Mouse (Mus musculus): ENCODE data around the gene Znhit2. TPM values are rescaled to one million over a fixed set of nuclear protein-coding genes. Genes with fewer than 3 reads are reported as not detected.
A peak's percentile ranks its signal among the peaks of the same experiment; 100 is the strongest.

Znhit2 gene
- total and polyA plus RNA-seq, 3 experiments = 27.0 to 37.3 TPM; not detected in 1

GRCm38 (mm10) chr19:6057313-6058096, 3.5 kb upstream of the Znhit2 start, which contains the start of the genes Mrpl49 and Fau (continued):
- TF ChIP-seq UBTF (IDR thresholded peaks at IDR 0.05; ENCODE audit: borderline replicate concordance, insufficient read depth, low read depth, low read length) (peak; percentile 70; the same call in 1 of the 2 replicates), MXI1 (IDR thresholded peaks at IDR 0.05; ENCODE audit: low read depth, low read length) (no peak; the same call in none of the 2 replicates), USF1 (IDR thresholded peaks at IDR 0.05; ENCODE audit: low read depth, low read length) (no peak), RCOR1 (IDR thresholded peaks at IDR 0.05; ENCODE audit: low read depth, low read length) (no peak)

- H3K36me3 ChIP-seq (ENCODE audit: control insufficient read depth in 1 of 2, insufficient read depth in 2 of 2, low read length in 2 of 2) = peaks cover 4 to 23% of the 10 kb centered on the region in 2 experiments; a peak in 3 of 4 replicates
- H3K4me3 ChIP-seq (ENCODE audit: control insufficient read depth in 1 of 2, insufficient read depth in 1 of 2, low read depth in 2 of 2, low read length in 2 of 2) = peak overlapping the region; percentile 81 to 85
- DNase-seq (ENCODE audit: low read depth, low spot score) = peak; percentile 39
- peaks cover 0 to 16% of the 10 kb centered on the region in 2 experiments; a peak in 1 of 4 replicates for H3K4me1 ChIP-seq (ENCODE audit: control insufficient read depth in 1 of 2, insufficient read depth in 2 of 2, low read length in 2 of 2)
- no peaks in the 10 kb centered on the region for H3K9me3 ChIP-seq (replicated peaks; ENCODE audit: insufficient read depth, low read length)
- peak overlapping the region; percentile 67 for H3K27ac ChIP-seq (ENCODE audit: control insufficient read depth, low read depth, low read length)
- peak overlapping the region; percentile 95 for H3K9ac ChIP-seq (ENCODE audit: control insufficient read depth, low read depth, low read length, poor library complexity, severe bottlenecking)
- TF ChIP-seq NELFE (IDR thresholded peaks at IDR 0.05; ENCODE audit: low read depth, low read length) = no peak
- TF ChIP-seq SIN3A (IDR thresholded peaks at IDR 0.05; ENCODE audit: low read length) = peak; percentile 2; the same call in 1 of the 2 replicates
- no peak for TF ChIP-seq POLR2AphosphoS2 (IDR thresholded peaks at IDR 0.05; ENCODE audit: low read length)
- no peaks in the 10 kb centered on the region for H3K27me3 ChIP-seq (ENCODE audit: control insufficient read depth in 1 of 2, insufficient read depth in 2 of 2, low read length in 2 of 2)
- H3K79me2 ChIP-seq (ENCODE audit: control insufficient read depth, insufficient read depth, low read length, poor library complexity) = peaks cover 49% of the 10 kb centered on the region
Observed at GRCm38 (mm10) chr19:6058513-6058912, 2.5 kb upstream of the Znhit2 start.

GRCm38 (mm10) chr19:6058966-6059365, 2.0 kb upstream of the Znhit2 start:
- peak; percentile 32 for DNase-seq (ENCODE audit: low read depth, low spot score)
- Histone ChIP-seq H3K9ac (ENCODE audit: control insufficient read depth, low read depth, low read length, poor library complexity, severe bottlenecking) (peak overlapping the region; percentile 95), H3K4me3 (ENCODE audit: control insufficient read depth in 1 of 2, insufficient read depth in 1 of 2, low read depth in 2 of 2, low read length in 2 of 2) (peak overlapping the region; percentile 81 to 85), H3K36me3 (ENCODE audit: control insufficient read depth in 1 of 2, insufficient read depth in 2 of 2, low read length in 2 of 2) (peaks cover 4 to 23% of the 10 kb centered on the region in 2 experiments; a peak in 3 of 4 replicates), H3K9me3 (replicated peaks; ENCODE audit: insufficient read depth, low read length) (no peaks in the 10 kb centered on the region), H3K79me2 (ENCODE audit: control insufficient read depth, insufficient read depth, low read length, poor library complexity) (peaks cover 49% of the 10 kb centered on the region), H3K27me3 (ENCODE audit: control insufficient read depth in 1 of 2, insufficient read depth in 2 of 2, low read length in 2 of 2) (no peaks in the 10 kb centered on the region), H3K4me1 (ENCODE audit: control insufficient read depth in 1 of 2, insufficient read depth in 2 of 2, low read length in 2 of 2) (peaks cover 0 to 16% of the 10 kb centered on the region in 2 experiments; a peak in 1 of 4 replicates), H3K27ac (ENCODE audit: control insufficient read depth, low read depth, low read length) (peak overlapping the region; percentile 67)
- TF ChIP-seq HCFC1 (IDR thresholded peaks at IDR 0.05; ENCODE audit: low read depth, low read length) = no peak
- TF ChIP-seq KAT2A (conservative IDR thresholded peaks at IDR 0.05; ENCODE audit: low read depth, low read length) = no peak
- TF ChIP-seq RCOR1 (IDR thresholded peaks at IDR 0.05; ENCODE audit: low read depth, low read length) = no peak
- no peak for TF ChIP-seq CHD1 (IDR thresholded peaks at IDR 0.05; ENCODE audit: low read depth, low read length)
- no peak for TF ChIP-seq E2F4 (IDR thresholded peaks at IDR 0.05; ENCODE audit: borderline replicate concordance, low read depth, low read length)
- no peak for TF ChIP-seq TCF12 (IDR thresholded peaks at IDR 0.05; ENCODE audit: low read depth, low read length)
- no peak for TF ChIP-seq CHD2 (IDR thresholded peaks at IDR 0.05; ENCODE audit: low read length)
- no peak for TF ChIP-seq GABPA (IDR thresholded peaks at IDR 0.05; ENCODE audit: low read depth, low read length)
- TF ChIP-seq POLR2AphosphoS2 (IDR thresholded peaks at IDR 0.05; ENCODE audit: low read length) = no peak
- no peak for TF ChIP-seq SMC3 (IDR thresholded peaks at IDR 0.05; ENCODE audit: low read depth, low read length)
- no peak for TF ChIP-seq MAZ (IDR thresholded peaks at IDR 0.05; ENCODE audit: low read depth, low read length)
- no peak for TF ChIP-seq ZNF384 (IDR thresholded peaks at IDR 0.05; ENCODE audit: low read depth, low read length)
- no peak; a peak in 1 of 4 replicates for TF ChIP-seq POLR2A (IDR thresholded peaks at IDR 0.05; ENCODE audit: control insufficient read depth in 1 of 2, insufficient read depth in 1 of 2, low read depth in 1 of 2, low read length in 2 of 2, poor library complexity in 1 of 2)
- TF ChIP-seq USF1 (IDR thresholded peaks at IDR 0.05; ENCODE audit: low read depth, low read length) = no peak
- no peak for TF ChIP-seq UBTF (IDR thresholded peaks at IDR 0.05; ENCODE audit: borderline replicate concordance, insufficient read depth, low read depth, low read length)
- TF ChIP-seq ZC3H11A (IDR thresholded peaks at IDR 0.05; ENCODE audit: low read depth, low read length) = no peak
- TF ChIP-seq GATA1 (IDR thresholded peaks at IDR 0.05; ENCODE audit: low read depth, low read length) = no peak

All from MEL (cell line).